Mouse (Mus musculus): ENCODE results near the gene Atg7.
A peak's percentile ranks its signal among the peaks of the same experiment; 100 is the strongest.

The Atg7 gene

GRCm38 (mm10) chr6:114855644-114856043 lies 212.7 kb downstream of the Atg7 start:
- DNase-seq (ENCODE audit: low read depth) = no peak

DNA sequence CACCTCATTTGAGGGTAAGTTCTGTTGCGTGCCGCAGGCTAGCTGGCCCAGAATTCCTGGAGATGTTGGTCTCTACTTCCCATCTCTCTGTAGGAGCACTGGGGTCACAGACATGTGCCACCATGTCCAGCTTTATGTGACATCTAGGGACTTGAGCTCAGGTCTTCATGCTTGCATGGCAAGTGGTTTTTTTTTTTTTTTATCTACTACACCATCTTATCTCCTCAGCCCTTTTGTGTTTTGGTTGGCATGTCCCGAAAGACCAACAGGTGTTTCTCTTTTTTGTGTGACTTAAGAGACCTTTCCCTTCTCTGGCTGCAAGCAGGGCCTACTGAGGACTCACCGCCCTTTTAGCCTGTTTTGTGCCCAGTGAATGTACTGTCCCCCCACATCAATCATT lies 213.6 kb downstream of the Atg7 start:
- DNase-seq (ENCODE audit: low read depth) = no peak

- no peak for DNase-seq (ENCODE audit: low read depth)
These were observed 215.3 kb downstream of the Atg7 start for GRCm38 (mm10) chr6:114857996-114858721.

DNA sequence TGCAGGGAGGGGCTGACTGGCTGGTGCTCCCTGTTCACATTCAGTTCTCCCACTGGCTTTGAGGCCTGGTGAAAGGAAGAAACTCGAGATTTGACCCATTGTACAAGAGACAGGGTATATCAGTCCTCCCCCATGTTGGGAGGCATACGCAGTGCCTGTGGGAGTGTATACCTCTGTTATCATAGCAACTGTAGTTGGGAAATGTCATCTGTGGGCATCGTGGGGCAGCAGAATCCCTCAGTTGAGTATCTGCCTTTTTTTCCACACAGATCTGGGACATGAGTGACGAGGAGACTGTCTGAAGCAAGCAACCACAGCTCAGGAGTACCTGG lies 215.8 kb downstream of the Atg7 start:
- DNase-seq (ENCODE audit: low read depth) = no peak

DNA sequence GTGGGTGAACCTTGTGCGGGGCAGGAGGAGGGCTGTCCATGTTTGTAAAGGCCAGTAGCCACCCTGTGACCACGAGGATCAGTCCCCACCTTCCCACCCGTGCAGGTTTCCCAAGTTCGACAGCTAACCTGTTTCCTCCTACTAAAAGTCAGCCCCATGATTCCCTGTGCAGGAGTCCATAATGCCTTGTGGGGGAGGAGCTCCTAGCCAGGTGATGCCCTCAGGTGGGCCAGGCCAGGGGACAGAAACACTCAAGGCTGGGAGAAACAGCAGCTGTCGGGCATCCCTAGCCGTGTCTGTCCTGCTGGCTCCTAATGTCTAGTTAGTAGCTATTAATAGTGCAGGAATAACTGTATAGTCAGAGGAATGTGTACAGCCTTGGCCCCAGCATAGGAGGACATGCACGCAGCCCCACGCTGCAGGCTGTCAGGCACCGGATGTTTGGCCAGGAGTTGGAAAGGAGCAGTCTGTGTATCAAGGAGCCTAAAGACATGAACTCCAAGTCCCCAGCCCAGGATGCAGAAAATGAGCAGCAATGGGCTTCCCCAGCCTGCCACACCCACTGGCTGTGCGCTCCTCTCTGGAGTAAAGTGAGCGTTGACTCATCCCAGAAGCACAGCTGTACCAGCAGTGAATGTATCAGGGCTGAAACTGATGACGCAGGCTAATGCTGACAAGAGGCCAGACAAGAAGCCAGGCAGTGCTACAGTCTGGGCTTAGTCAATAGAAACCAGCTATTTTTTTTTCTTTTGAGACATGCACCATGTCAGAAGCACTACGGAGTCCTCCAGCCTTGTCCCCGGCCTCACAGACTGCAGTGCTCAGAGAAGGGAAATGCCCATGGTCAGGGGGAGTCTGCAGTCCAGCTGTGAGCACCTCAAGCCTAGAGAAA lies 218.0 kb downstream of the Atg7 start:
- DNase-seq (ENCODE audit: low read depth) = no peak

DNA sequence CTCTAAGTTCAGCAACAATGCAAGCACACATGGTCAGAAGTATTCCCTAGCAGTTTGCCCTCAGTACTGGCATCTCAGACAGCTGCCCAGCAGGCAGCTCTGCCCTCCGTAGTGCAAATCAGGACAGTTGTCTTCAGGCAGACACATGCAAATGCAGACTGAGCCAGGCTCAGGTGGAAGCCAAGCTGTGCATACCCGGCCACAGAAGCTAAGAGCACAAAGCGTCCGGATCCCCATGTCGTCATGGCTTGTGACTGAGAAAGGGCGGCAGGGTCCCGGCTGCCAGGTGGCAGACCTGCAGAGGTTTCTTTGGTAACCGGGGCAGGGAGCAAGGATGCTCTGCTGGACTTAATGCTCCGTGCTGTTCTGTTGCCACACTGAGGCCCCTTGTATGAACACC lies 218.7 kb downstream of the Atg7 start:
- DNase-seq (ENCODE audit: low read depth) = no peak

DNA sequence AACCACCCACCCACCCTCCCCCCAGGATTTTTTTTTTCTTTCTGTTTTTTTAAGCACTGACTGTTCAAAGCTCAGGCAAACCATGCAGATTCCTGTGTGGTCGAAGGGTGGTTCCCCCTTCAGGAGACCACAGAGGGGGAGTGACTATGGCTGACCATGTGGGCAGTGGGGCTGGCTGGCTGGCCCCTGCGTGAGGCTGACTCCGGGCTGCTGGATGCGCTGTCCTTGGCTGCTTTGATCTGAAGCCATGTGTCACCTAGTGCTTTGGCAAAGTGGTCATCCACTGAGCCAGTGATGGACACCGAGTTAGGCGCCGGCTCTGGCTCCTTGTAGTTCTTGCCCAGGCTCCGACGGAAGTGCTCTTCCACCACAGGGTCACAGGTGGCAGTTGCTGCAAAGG lies 219.1 kb downstream of the Atg7 start:
- DNase-seq (ENCODE audit: low read depth) = no peak

DNA sequence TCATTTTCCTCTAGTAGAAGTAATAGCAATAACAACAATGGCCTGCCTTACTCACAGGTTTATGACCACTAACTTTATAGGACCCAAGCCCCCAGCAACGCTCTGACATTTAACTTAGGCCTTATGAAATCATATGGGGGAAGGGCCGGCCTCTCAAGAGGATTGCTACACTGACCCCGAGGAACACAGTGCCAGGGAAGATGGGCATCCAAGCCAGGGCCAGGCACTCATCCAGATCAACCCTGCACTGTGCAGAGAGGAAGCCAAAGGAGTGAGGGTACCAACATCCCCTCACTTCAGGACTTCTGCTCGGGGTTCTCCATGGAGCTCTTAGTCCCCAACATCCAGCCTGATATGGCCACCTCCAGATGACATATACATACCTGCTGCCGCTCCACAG lies 220.6 kb downstream of the Atg7 start:
- no peak for DNase-seq (ENCODE audit: low read depth)

DNA sequence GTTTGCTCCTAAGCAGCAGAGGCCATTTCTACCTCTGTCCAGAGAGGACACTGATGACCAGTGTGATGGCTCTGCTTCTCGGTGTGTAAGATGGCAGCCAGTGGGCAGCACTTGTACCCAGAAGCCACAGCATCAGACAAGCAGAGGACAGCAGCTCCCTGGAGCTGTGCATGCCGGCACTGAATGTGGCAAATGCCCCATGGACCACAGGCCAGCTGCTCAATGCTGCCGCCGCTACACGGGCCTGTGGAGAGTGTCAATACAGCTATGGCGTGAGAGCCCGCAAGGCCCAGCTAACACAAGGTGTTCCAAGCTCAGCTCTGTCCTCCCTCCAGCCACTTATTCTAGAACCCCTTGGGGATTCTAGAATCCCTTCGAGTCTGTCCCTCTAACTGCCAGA lies 221.5 kb downstream of the Atg7 start:
- no peak for DNase-seq (ENCODE audit: low read depth)

- no peak for DNase-seq (ENCODE audit: low read depth)
These were observed 223.2 kb downstream of the Atg7 start for GRCm38 (mm10) chr6:114866078-114866477.

- DNase-seq (ENCODE audit: low read depth) = no peak
These were observed 223.7 kb downstream of the Atg7 start for GRCm38 (mm10) chr6:114866619-114867018.

GRCm38 (mm10) chr6:114868656-114869055 lies 225.8 kb downstream of the Atg7 start:
- DNase-seq (ENCODE audit: low read depth) = no peak

DNA sequence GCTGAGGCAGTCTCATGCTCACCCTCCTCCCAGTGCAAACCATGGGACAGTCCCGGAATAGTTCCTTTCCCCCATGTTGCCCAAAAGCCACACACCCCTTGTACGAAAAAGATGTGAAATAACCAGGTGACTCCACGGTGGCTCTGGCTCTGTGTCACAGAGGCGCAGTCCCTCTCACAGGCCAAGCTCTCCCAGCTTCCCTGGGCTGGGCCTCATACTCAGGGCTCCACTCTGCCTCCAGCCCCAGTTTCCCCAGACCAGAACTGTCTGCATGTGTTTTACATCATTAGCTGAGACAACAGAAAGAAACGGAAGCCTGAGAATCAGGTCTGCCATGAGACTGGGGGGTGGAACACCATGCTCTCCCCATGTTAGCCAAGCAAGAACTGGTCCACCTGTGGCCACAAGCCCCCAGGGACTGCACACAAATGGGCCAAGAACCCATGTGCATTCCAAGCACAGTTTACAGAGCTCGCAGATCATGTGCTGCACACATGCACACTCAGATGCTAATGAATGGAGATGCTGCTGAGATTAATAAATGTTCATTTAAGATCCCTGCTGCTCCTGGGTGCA lies 226.7 kb downstream of the Atg7 start:
- no peak for DNase-seq (ENCODE audit: low read depth)

- DNase-seq (ENCODE audit: low read depth) = no peak
These were observed 228.2 kb downstream of the Atg7 start for GRCm38 (mm10) chr6:114871010-114871660.

GRCm38 (mm10) chr6:114873808-114874137 lies 230.9 kb downstream of the Atg7 start:
- DNase-seq (ENCODE audit: low read depth) = no peak

- no peak for DNase-seq (ENCODE audit: low read depth)
These were observed 231.4 kb downstream of the Atg7 start for GRCm38 (mm10) chr6:114874138-114874928.

GRCm38 (mm10) chr6:114875018-114875558 lies 232.2 kb downstream of the Atg7 start:
- peak; percentile 74 for DNase-seq (ENCODE audit: low read depth)

DNA sequence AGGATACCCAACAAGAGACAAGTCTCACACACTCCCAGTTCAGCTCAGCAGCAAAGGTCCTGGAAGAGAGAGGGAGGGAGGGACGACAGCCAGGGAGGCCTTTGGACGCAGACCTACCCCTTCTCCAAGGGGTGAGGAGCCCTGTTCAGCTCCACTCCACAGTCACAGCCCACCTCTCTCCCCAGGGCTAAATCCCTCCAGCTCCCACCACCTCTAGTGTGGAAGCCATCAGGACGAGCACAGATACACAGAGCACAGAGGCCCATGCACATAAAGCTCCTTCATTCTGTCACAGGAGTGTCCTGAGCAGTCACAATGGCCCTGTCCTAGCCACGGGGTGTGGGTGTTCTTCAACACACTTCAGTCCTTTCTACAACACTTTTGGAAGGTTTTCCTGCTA lies 233.1 kb downstream of the Atg7 start:
- no peak for DNase-seq (ENCODE audit: low read depth)

DNA sequence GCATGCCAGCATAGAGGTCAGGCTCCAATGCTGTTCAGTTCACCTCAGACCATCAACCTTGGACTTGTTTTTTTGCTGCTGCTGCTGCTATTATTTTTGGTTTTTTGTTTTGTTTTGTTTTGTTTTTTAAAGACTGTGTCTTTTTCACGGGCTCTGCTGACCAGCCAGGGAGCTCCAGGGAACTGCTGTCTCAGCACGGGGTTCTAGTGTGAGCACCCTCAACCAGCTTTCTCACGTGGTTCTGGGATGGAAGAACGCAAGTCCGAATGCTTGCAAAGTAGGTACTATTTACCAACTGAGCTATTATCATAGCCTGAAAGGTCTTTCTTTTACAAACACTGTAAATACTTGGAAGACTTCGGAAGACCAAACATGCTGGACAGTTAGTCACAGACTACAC lies 233.6 kb downstream of the Atg7 start:
- no peak for DNase-seq (ENCODE audit: low read depth)

- no peak for DNase-seq (ENCODE audit: low read depth)
These were observed 236.1 kb downstream of the Atg7 start for GRCm38 (mm10) chr6:114878841-114879520.

DNA sequence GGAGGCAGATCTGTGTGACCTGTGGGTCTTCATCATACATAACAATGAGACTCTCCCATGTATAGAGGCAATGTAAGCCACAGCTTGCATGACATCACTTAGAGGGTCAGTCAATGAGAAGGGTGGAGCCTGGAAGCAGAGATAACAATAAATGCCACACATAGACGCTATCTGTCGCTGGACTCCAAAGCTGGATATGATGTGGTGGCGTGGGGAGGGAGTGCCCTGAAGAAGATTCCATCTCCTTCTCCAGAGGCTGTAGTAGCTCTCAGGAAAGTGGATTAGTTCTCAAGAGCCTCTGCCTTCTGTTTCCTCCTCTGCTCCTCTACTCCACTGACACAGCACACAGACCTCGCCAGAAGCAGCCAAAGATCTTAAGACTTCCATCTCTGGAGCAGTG lies 237.9 kb downstream of the Atg7 start:
- DNase-seq (ENCODE audit: low read depth) = no peak

Data from c-Kit-positive CD71-positive TER-119-negative erythroid progenitor cells, embryonic 14.5 days (primary cell).